Mouse (Mus musculus) layer of hippocampus, postnatal 36 days (tissue): ENCODE results near the gene Gusb. TPM values are rescaled to one million over a fixed set of nuclear protein-coding genes. Genes with fewer than 3 reads are reported as not detected.

Source experiments
- DNase-seq, 2 experiments: peaks; one replicate each; pipeline ENCODE4 v3.0.0; 2022
- total RNA-seq, 2 experiments: library from RNA; stranded (reverse); gene quantifications; 2 replicates each; pipeline ENCODE4 v1.2.3; 2021

Gene Gusb
- total RNA-seq, 2 experiments from 2014 or later, result 9.7 to 10.6 TPM

GRCm38 (mm10) chr5:129974354-129974753 is 28.5 kb downstream of the Gusb start:
- no peak for DNase-seq

GRCm38 (mm10) chr5:129971491-129971890 is 31.4 kb downstream of the Gusb start:
- DNase-seq, result no peak

- DNase-seq, result no peak
Measured at GRCm38 (mm10) chr5:129968417-129968816, 34.4 kb downstream of the Gusb start.

- no peak for DNase-seq
Measured at GRCm38 (mm10) chr5:129966448-129966847, 36.4 kb downstream of the Gusb start.

- no peak for DNase-seq
Measured at GRCm38 (mm10) chr5:129963224-129963623, 39.6 kb downstream of the Gusb start.

GRCm38 (mm10) chr5:129955792-129956191 is 47.1 kb downstream of the Gusb start:
- DNase-seq, result no peak

- DNase-seq, result no peak
Measured at GRCm38 (mm10) chr5:129954473-129955254, 48.2 kb downstream of the Gusb start.

- DNase-seq, result no peak
Measured at GRCm38 (mm10) chr5:129952143-129952542, 50.7 kb downstream of the Gusb start.

- no peak for DNase-seq
Measured at GRCm38 (mm10) chr5:129947528-129948033, 55.3 kb downstream of the Gusb start.

- DNase-seq, result no peak
Measured at GRCm38 (mm10) chr5:129943402-129943801, 59.4 kb downstream of the Gusb start.

- DNase-seq, result peak; percentile 18 to 28
Measured at GRCm38 (mm10) chr5:129942073-129942939, 60.5 kb downstream of the Gusb start.

- DNase-seq, result peak; percentile 98
Measured at GRCm38 (mm10) chr5:129941495-129942045, 61.3 kb downstream of the Gusb start, which contains the start of gene Vkorc1l1. Vkorc1l1 (plus strand) TSS chr5:129941970.

GRCm38 (mm10) chr5:129940736-129941494 is 61.9 kb downstream of the Gusb start:
- no peak for DNase-seq

GRCm38 (mm10) chr5:129940281-129940680 is 62.6 kb downstream of the Gusb start:
- DNase-seq, result no peak

Other genes with a start within 250 kb of the Gusb start
- gene Psph, start 215.6 kb downstream of the Gusb start, total RNA-seq, result 10 to 100 TPM; 27.5 to 28.9 TPM
- gene Sumf2, start 156.1 kb downstream of the Gusb start, total RNA-seq, result 10 to 100 TPM; 20.4 to 21.5 TPM
- 100 to 1,000 TPM; 437 to 493 TPM for gene Chchd2, start 115.6 kb downstream of the Gusb start, total RNA-seq
- 1 to 10 TPM; 4.5 to 4.9 TPM for gene Zbed5, start 107.3 kb downstream of the Gusb start, total RNA-seq
- 10 to 100 TPM; 23.0 to 23.1 TPM for gene Phkg1, start 104.5 kb downstream of the Gusb start, total RNA-seq
- 1 to 10 TPM; 1.9 to 3.8 TPM for gene Nupr1l, start 94.5 kb downstream of the Gusb start, total RNA-seq
- 10 to 100 TPM; 42.0 to 44.4 TPM for gene Vkorc1l1, start 61.1 kb downstream of the Gusb start, total RNA-seq
- 10 to 100 TPM; 18.0 to 18.8 TPM for gene Asl, start 26.2 kb upstream of the Gusb start, total RNA-seq
- gene Crcp, start 26.2 kb upstream of the Gusb start, total RNA-seq, result 10 to 100 TPM; 37.0 to 38.2 TPM
- 10 to 100 TPM; 50.2 to 50.6 TPM for gene Tpst1, start 70.3 kb upstream of the Gusb start, total RNA-seq
- gene Kctd7, start 141.8 kb upstream of the Gusb start, total RNA-seq, result 10 to 100 TPM in 1 of 2 experiments, 1 to 10 TPM in 1; 9.8 to 13.0 TPM
- gene Rabgef1, start 168.7 kb upstream of the Gusb start, total RNA-seq, result 10 to 100 TPM; 51.3 to 53.3 TPM
- 10 to 100 TPM; 39.0 to 41.0 TPM for gene Tmem248, start 214.0 kb upstream of the Gusb start, total RNA-seq